Mouse (Mus musculus) brain, embryonic 14.5 days (tissue): ENCODE results near the gene Stk33. TPM values are rescaled to one million over a fixed set of nuclear protein-coding genes. Genes with fewer than 3 reads are reported as not detected.
A peak's percentile ranks its signal among the peaks of the same experiment; 100 is the strongest.

Source experiments
- DNase-seq: peaks from one replicate; pipeline ENCODE4 v3.0.0-alpha.2; 2011; ENCODE audit warnings: low read depth
- CTCF ChIP-seq: fragments of 200-500 bp; IDR thresholded peaks from 2 replicates; pipeline ENCODE4 v1.5.1; 2012; ENCODE audit warnings: inconsistent platforms, mild to moderate bottlenecking, moderate library complexity, borderline replicate concordance; ENCODE audit not compliant: insufficient read depth, insufficient read length; ENCODE audit errors: extremely low read depth
- POLR2A ChIP-seq: fragments of 200-500 bp; IDR thresholded peaks from 2 replicates; pipeline ENCODE4 v1.6.1; 2012; ENCODE audit warnings: mild to moderate bottlenecking, inconsistent platforms, borderline replicate concordance; ENCODE audit not compliant: poor library complexity, insufficient read depth, insufficient read length, severe bottlenecking; ENCODE audit errors: extremely low read depth
- polyA plus RNA-seq: library from polyadenylated mRNA; depleted of rRNA; stranded (reverse); fragments of >200 nt; gene quantifications from 2 replicates; pipeline ENCODE4 v1.2.3, GENCODE M21; 2012; rRNA removed

The Stk33 gene
- polyA plus RNA-seq, 1 experiment = 6.8 TPM

- DNase-seq = peak; percentile 63
These were observed 200.2 kb downstream of the Stk33 start for GRCm38 (mm10) chr7:109238724-109239123.

DNA sequence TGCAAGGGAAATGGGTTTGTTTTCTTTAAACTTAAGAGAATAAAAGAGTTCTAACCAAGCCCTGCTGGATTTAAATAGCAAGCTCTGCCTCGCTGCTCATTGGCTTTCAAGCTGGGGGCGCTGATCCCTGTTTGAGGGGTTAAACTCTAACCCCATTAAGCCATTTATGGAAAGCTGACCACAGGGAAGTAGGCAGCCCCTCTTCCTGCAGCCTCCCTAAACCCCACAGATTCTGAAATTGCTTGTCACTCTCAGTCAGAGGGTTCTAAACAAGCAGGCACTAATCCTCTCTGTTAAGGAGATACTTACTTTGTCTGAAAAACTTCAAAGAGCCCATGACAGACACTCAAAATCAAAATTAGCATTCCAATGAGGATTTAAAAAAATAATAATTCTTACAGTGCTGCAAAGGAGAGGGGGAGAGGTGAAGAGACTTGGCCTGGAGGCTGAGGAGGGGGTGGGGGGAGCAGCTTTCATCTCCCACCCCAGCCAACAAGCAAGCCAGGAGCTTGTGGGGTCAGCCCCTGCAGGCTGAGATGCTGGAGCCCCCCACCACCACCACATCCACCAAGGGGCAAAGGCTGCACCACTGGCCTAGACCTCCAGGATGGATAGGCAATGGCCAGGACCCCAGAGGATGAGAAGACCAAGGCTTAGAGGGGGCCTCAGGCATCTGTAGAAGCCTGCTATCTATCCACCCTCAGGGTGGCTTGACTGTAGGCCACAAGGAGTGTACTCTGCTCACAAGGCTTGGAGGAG lies 203.8 kb downstream of the Stk33 start:
- no peak for TF ChIP-seq POLR2A
- TF ChIP-seq CTCF = no peak
- peak; percentile 74 for DNase-seq

More at GRCm38 (mm10) chr7:109238724-109239123, 200.2 kb downstream of the Stk33 start:
- TF ChIP-seq CTCF (no peak), POLR2A (no peak)

- DNase-seq = peak; percentile 61
- TF ChIP-seq CTCF = no peak
- TF ChIP-seq POLR2A = no peak
These were observed 204.4 kb downstream of the Stk33 start for GRCm38 (mm10) chr7:109234476-109234875.

GRCm38 (mm10) chr7:109231881-109232321 lies 207.0 kb downstream of the Stk33 start:
- no peak for TF ChIP-seq POLR2A
- TF ChIP-seq CTCF = no peak
- DNase-seq = peak; percentile 96

DNA sequence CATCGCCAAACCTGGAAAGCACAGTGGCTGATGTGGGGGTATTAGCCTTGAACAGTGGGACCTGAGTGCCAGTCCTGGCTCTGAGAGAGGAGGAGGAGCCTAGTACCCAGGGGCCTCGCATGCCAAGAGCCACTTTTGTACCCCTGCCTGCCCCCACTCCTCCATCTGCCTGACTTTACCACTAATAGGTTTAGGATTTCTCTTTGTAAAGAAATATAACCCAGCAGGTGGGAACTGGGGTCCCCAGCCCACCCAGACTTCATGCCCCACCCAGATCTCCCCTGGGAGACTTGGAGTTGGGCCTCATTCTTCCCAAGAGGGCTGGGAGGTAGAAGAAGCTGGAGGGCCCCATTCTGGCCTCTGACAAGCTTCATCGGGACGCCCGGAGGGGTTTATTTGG lies 207.6 kb downstream of the Stk33 start:
- peak; percentile 80 for DNase-seq

GRCm38 (mm10) chr7:109230806-109231205 lies 208.1 kb downstream of the Stk33 start:
- TF ChIP-seq POLR2A = no peak
- TF ChIP-seq CTCF = peak; percentile 86
- DNase-seq = peak; percentile 83

More for the DNA sequence above, 207.6 kb downstream of the Stk33 start:
- TF ChIP-seq CTCF (no peak), POLR2A (no peak)

Other genes with a start within 250 kb of the Stk33 start
- 1.2 and 1.5 TPM in 2 replicates for gene Trim66, start 69.1 kb upstream of the Stk33 start, polyA plus RNA-seq
- 440 and 482 TPM in 2 replicates for gene Rpl27a, start 80.1 kb upstream of the Stk33 start, polyA plus RNA-seq